Mouse (Mus musculus): ENCODE measurements around the gene Trim34a.
A peak's percentile ranks its signal among the peaks of the same experiment; 100 is the strongest.
"Not testable (repeated sequence)": the region's sequence is repeated elsewhere in the genome, so short reads cannot be mapped to it uniquely, and the experiment has no call there.

The Trim34a gene

GRCm38 (mm10) chr7:104244287-104245181 is at the start of gene Trim34a:
Gene Trim34a, plus strand, starts transcription at chr7:104244457.
- peak; percentile 90 for DNase-seq (ENCODE audit: low spot score)

DNA sequence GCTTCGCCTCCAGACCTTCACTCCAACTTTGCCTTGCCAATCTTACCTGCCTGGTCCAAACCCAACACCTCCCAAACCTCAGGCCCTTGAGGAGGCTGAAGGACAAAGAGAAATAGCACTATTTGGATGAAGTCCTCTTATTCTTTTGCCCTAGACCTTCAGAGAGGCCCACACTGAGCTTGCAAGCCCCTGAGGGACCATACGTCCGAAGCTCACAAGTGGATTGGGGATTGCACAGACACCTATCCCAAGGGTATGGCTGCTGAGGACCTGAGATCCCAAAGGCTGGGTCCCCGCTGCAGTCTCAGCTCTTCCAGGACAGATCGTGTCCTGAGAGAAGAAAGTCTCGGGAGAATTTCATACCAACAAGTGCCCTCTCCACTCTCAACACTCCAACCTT is 48.4 kb upstream of the Trim34a start, which contains the start of gene Olfr649:
Gene Olfr649, minus strand, starts transcription at position 101 of the 400 bp plus-strand sequence.
- no peak for DNase-seq (ENCODE audit: low spot score)

GRCm38 (mm10) chr7:104199822-104200221 is 44.4 kb upstream of the Trim34a start:
- peak; percentile 64 for DNase-seq (ENCODE audit: low spot score)

- DNase-seq (ENCODE audit: low spot score), result no peak
These were observed 38.1 kb upstream of the Trim34a start for GRCm38 (mm10) chr7:104206197-104206596.

- peak; percentile 68 for DNase-seq (ENCODE audit: low spot score)
These were observed 28.2 kb upstream of the Trim34a start for GRCm38 (mm10) chr7:104216011-104216535.

DNA sequence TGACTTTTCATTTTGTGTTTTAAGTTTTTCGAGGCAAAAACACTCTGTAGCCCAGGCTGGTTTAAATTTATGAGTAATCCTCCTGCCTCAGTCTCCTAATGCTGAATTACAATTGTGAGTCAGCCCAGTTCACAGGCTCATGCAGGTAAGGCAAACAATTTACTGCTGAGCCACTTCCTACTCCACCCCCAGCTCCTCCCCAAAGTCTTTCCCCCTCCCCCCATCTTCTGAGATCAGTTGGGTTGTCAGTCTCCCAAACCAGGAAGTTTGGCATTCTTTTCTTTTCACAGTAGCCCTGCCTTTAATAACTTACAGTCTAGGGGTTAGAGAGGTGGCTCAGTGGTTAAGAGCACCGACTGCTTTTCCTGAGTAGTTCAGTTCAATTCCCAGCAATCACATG is 26.4 kb upstream of the Trim34a start:
- peak; percentile 71 for DNase-seq (ENCODE audit: low spot score)

DNA sequence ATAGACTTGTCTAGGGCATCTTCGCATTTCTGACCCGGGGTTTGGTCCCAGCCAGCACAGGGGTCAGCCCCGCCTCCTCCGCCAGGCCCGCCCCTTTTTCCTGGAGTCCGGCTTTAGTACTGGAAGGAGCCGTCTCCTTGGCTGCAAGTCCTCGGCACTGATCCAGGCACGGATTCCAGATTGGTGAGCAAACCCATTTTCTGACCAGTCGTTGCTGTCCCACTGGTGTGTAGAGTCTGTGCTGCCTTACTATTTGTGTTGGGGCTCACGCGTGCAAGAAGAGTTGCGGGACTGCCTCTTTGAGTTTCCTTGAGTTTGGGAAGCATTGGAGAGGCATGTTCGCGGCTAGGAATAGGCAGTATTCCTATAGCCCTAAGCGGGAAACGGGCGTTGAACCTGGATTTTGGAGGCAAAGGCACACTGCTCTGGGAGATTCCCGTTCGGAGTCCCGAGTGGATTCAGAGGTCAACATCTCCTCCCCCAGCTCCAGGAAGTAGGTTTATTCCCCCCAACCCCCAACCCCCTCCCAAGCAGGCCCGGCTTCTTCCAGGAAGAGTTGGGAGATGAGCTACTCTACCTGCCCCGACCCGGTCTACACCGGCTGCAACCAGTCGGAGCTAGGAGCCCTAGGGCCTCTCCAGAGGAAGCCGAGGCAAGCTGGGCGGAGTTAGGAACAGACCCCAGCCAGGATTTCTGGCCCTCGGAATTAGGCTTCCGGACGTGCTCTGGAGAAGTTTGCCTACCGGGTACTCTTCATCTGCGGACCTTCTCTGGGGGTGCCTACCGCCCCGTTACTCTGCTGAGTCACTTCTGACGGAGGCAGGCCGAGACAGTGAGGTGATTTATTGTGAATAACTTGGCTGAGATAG is 25.3 kb upstream of the Trim34a start, which contains the start of gene Trim6:
Gene Trim6, plus strand, starts transcription at position 93 of the 869 bp plus-strand sequence.
- DNase-seq (ENCODE audit: low spot score), result peak; percentile 91

DNA sequence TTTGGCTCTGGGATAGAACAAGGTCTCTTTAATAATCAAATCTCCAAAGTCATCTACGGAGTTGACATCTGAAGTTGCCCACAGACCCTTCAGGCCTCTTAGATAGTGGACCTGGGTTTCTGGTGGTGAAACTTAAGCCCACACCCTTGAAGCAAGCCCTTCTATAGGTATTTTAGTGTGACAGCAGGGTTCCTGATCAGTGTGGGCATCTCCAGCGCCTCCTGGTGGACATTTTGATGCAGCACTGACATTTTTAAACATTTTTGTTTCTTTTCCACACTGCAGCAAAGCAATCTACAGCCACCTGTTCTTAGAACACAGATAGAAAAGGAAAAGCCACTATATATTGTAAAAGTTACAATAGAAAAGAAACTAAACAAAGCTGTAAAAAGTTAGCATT is 13.1 kb upstream of the Trim34a start:
- DNase-seq (ENCODE audit: low spot score), result no peak

DNA sequence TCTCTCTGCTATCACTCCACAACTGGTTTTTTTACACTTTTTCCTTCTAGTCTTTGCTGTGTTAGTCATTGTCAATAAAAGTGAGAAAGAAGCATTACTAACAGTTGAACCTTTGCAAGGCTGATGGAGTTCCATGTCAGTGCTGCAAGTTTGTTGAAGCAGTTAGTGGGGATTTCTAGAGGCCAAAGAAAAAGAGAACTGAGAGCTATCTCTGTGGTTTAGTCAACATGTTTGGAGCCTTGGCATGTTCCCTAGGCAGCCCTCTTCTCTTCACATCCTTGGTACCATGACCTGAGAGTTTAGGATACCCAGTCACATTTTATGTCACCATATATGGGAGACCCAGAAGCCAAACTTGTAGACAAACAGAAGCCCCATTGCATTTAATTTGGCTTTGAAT is 3.4 kb upstream of the Trim34a start:
- no peak for DNase-seq (ENCODE audit: low spot score)

DNA sequence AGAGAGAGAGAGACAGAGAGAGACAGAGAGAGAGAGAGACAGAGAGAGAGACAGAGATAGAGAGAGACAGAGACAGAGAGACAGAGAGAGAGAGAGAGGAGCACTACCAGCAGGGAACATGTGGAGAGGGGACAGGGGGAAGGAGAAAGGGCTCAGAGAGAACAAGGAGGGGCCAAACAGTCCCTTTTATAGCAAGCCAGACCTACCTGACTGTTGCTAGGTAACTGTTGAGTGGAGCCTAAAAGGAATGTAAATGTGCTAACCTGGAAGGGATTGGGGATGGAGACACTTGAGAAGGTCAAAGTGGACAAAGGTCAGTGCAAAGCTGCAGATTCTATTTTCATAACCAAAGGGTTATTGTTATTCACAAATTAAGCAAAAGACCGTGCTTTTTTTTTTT is 641 bp upstream of the Trim34a start:
- no peak for DNase-seq (ENCODE audit: low spot score)

GRCm38 (mm10) chr7:104260380-104260779 is 16.1 kb downstream of the Trim34a start:
- DNase-seq (ENCODE audit: low spot score), result not testable (repeated sequence)

GRCm38 (mm10) chr7:104265335-104265734 is 21.1 kb downstream of the Trim34a start:
- not testable (repeated sequence) for DNase-seq (ENCODE audit: low spot score)

DNA sequence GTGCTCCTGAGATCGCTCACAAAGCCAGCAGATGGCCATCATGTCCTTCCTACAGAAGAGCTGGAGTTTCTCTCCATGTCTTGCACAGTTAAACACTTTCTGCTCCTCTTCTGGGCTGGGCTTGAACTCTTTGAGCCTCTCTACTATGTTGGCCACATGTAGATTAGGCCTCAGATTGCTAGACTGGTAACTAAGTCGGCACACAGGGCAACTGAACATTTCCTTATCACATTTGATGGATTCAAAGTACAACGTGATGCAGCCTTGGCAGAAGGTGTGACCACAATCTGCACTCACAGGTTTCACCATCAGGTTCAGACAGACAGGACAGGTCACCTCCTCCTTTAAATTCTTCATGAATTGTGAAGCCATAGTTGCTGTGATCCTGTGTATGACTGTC is 35.1 kb downstream of the Trim34a start:
- not testable (repeated sequence) for DNase-seq (ENCODE audit: low spot score)

- DNase-seq (ENCODE audit: low spot score), result not testable (repeated sequence)
These were observed 43.6 kb downstream of the Trim34a start, which contains the start of gene Trim5 for GRCm38 (mm10) chr7:104287576-104288443. Gene Trim5, minus strand, starts transcription at chr7:104288094.

GRCm38 (mm10) chr7:104290641-104291040 is 46.4 kb downstream of the Trim34a start:
- no peak for DNase-seq (ENCODE audit: low spot score)

GRCm38 (mm10) chr7:104291638-104292400 is 47.6 kb downstream of the Trim34a start:
- DNase-seq (ENCODE audit: low spot score), result no peak

Data from yolk sac, embryonic 10.5 days (tissue).